Mouse (Mus musculus): ENCODE data around the gene Rps10. TPM values are rescaled to one million over a fixed set of nuclear protein-coding genes. Genes with fewer than 3 reads are reported as not detected.

Gene Rps10
- polyA plus RNA-seq, 1 experiment = 1,319 TPM

DNA sequence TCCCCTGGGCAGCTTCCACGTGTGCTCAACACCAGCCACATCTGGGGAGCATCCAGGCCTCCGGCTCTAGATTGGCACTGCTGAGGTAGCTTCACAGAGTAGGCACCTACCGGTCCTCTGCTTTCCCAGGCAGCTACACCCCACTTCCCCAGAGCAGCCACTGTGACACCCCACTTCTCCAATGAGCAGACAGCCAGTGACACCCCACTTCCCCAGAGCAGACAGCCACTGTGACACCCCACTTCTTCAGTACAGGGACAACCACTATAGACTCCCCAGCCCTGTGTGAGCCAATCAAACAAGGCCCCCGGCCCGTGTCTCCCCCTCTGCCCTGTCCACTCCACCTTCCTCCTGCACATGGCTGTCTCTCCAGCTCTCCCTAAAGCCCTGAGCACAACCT, 24.5 kb downstream of the Rps10 start:
- Histone ChIP-seq H3K4me3 (ENCODE audit: extremely low read depth, insufficient read depth, insufficient read length) (no peak overlapping the region), H3K36me3 (ENCODE audit: control insufficient read depth, insufficient read depth, low read length) (no peaks in the 10 kb centered on the region), H3K4me1 (ENCODE audit: control insufficient read depth, insufficient read depth, insufficient read length) (peaks cover 14% of the 10 kb centered on the region; the same call in 1 of the 2 replicates), H3K27ac (ENCODE audit: insufficient read depth, low read length) (no peak overlapping the region), H3K27me3 (ENCODE audit: control insufficient read depth, insufficient read depth, low read length) (no peaks in the 10 kb centered on the region)
- 48% methylated on average over 5 of the region's 5 CpGs for WGBS
- TF ChIP-seq POLR2A (IDR thresholded peaks at IDR 0.05; ENCODE audit: low read depth, low read length) (no peak), CTCF (IDR thresholded peaks at IDR 0.05; ENCODE audit: extremely low read depth, insufficient read depth, insufficient read length, insufficient replicate concordance) (no peak)
- DNase-seq (ENCODE audit: low read depth in 1 of 2, low spot score in 2 of 2) = no peak

GRCm38 (mm10) chr17:27611519-27611884, 25.0 kb downstream of the Rps10 start:
- Histone ChIP-seq H3K27ac (ENCODE audit: insufficient read depth, low read length) (no peak overlapping the region), H3K36me3 (ENCODE audit: control insufficient read depth, insufficient read depth, low read length) (no peaks in the 10 kb centered on the region), H3K4me3 (ENCODE audit: extremely low read depth, insufficient read depth, insufficient read length) (no peak overlapping the region), H3K4me1 (ENCODE audit: control insufficient read depth, insufficient read depth, insufficient read length) (peaks cover 14% of the 10 kb centered on the region; the same call in 1 of the 2 replicates), H3K27me3 (ENCODE audit: control insufficient read depth, insufficient read depth, low read length) (no peaks in the 10 kb centered on the region)
- TF ChIP-seq POLR2A (IDR thresholded peaks at IDR 0.05; ENCODE audit: low read depth, low read length) (no peak), CTCF (IDR thresholded peaks at IDR 0.05; ENCODE audit: extremely low read depth, insufficient read depth, insufficient read length, insufficient replicate concordance) (no peak)
- DNase-seq (ENCODE audit: low read depth in 1 of 2, low spot score in 2 of 2) = no peak
- WGBS = 49% methylated on average over 3 of the region's 3 CpGs

- WGBS = 67% methylated on average over 10 of the region's 10 CpGs
- no peaks in the 10 kb centered on the region for H3K27me3 ChIP-seq (ENCODE audit: control insufficient read depth, insufficient read depth, low read length)
- H3K27ac ChIP-seq (ENCODE audit: insufficient read depth, low read length) = no peak overlapping the region
- no peak overlapping the region for H3K4me3 ChIP-seq (ENCODE audit: extremely low read depth, insufficient read depth, insufficient read length)
- H3K4me1 ChIP-seq (ENCODE audit: control insufficient read depth, insufficient read depth, insufficient read length) = peaks cover 14% of the 10 kb centered on the region; the same call in 1 of the 2 replicates
- TF ChIP-seq CTCF (IDR thresholded peaks at IDR 0.05; ENCODE audit: extremely low read depth, insufficient read depth, insufficient read length, insufficient replicate concordance) (no peak), POLR2A (IDR thresholded peaks at IDR 0.05; ENCODE audit: low read depth, low read length) (no peak)
- no peaks in the 10 kb centered on the region for H3K36me3 ChIP-seq (ENCODE audit: control insufficient read depth, insufficient read depth, low read length)
- DNase-seq (ENCODE audit: low read depth in 1 of 2, low spot score in 2 of 2) = no peak
Measured at GRCm38 (mm10) chr17:27610679-27611518, 25.6 kb downstream of the Rps10 start.

DNA sequence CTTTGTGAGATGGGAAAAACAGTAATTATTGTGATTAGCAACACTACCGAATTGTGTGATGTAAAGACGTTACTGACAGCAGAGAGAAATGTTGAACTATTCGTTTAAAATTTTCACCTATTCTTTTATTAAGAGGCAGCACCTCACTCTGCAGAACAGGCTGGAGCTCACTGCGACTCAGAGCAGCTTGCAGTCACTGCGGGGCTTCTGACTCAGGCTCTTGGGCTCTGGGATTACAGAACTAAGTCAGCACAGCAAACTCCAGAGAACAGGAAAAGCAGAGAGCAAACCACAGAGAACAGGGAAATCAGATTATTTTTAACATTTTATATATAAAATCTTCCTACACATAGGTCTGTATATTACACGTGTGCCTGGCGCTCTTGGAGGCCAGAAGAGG, 26.9 kb downstream of the Rps10 start:
- no peaks in the 10 kb centered on the region for H3K36me3 ChIP-seq (ENCODE audit: control insufficient read depth, insufficient read depth, low read length)
- H3K27ac ChIP-seq (ENCODE audit: insufficient read depth, low read length) = no peak overlapping the region
- no peak for DNase-seq (ENCODE audit: low read depth in 1 of 2, low spot score in 2 of 2)
- peaks cover 14% of the 10 kb centered on the region; the same call in 1 of the 2 replicates for H3K4me1 ChIP-seq (ENCODE audit: control insufficient read depth, insufficient read depth, insufficient read length)
- WGBS = 89% methylated on average over 7 of the region's 7 CpGs
- H3K4me3 ChIP-seq (ENCODE audit: extremely low read depth, insufficient read depth, insufficient read length) = no peak overlapping the region
- no peak for TF ChIP-seq POLR2A (IDR thresholded peaks at IDR 0.05; ENCODE audit: low read depth, low read length)
- no peak for TF ChIP-seq CTCF (IDR thresholded peaks at IDR 0.05; ENCODE audit: extremely low read depth, insufficient read depth, insufficient read length, insufficient replicate concordance)
- H3K27me3 ChIP-seq (ENCODE audit: control insufficient read depth, insufficient read depth, low read length) = no peaks in the 10 kb centered on the region

DNA sequence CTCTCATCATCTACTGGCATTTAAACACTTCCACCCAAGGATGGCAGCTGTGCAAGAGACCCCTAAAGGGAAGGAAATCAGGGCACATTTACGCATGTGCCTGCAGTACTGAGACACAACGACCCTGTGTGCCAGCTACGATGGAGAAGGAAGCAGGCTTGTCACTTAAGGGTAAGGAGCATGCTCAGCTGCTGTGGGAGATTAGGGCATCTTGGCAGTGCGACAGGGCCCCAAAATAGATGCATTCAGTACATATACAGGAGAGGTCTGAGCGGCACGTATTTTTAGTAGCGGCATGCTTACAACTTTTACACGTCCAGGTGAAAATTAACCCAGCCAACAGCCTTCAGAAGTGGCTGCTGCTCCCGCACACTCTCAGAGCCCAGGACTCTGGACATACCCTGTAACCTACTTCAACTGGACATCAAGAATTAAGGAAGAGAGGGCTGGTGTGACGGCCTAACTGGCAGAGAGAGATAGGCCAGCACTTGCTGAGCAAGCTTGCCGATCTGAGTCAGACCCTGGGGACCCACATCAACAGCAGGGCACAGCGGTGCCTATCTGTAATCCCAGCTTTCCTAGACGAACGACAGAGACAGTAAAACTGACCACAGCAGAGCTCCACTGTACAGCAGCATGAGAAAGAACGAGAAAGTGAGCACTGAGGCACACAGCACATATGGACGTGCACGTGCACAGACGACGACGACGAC, 32.8 kb downstream of the Rps10 start:
- H3K36me3 ChIP-seq (ENCODE audit: control insufficient read depth, insufficient read depth, low read length) = no peaks in the 10 kb centered on the region
- TF ChIP-seq CTCF (IDR thresholded peaks at IDR 0.05; ENCODE audit: extremely low read depth, insufficient read depth, insufficient read length, insufficient replicate concordance) = no peak
- no peak for TF ChIP-seq POLR2A (IDR thresholded peaks at IDR 0.05; ENCODE audit: low read depth, low read length)
- H3K27ac ChIP-seq (ENCODE audit: insufficient read depth, low read length) = no peak overlapping the region

GRCm38 (mm10) chr17:27603036-27603435, 33.4 kb downstream of the Rps10 start:
- DNase-seq (ENCODE audit: low read depth in 1 of 2, low spot score in 2 of 2) = no peak
- TF ChIP-seq CTCF (IDR thresholded peaks at IDR 0.05; ENCODE audit: extremely low read depth, insufficient read depth, insufficient read length, insufficient replicate concordance) = no peak
- TF ChIP-seq POLR2A (IDR thresholded peaks at IDR 0.05; ENCODE audit: low read depth, low read length) = no peak
- no peak overlapping the region for H3K4me3 ChIP-seq (ENCODE audit: extremely low read depth, insufficient read depth, insufficient read length)
- peaks cover 14% of the 10 kb centered on the region; the same call in 1 of the 2 replicates for H3K4me1 ChIP-seq (ENCODE audit: control insufficient read depth, insufficient read depth, insufficient read length)
- H3K36me3 ChIP-seq (ENCODE audit: control insufficient read depth, insufficient read depth, low read length) = no peaks in the 10 kb centered on the region
- WGBS = 89% methylated on average over 2 of the region's 2 CpGs
- H3K27me3 ChIP-seq (ENCODE audit: control insufficient read depth, insufficient read depth, low read length) = no peaks in the 10 kb centered on the region
- no peak overlapping the region for H3K27ac ChIP-seq (ENCODE audit: insufficient read depth, low read length)

More for the DNA sequence above, 32.8 kb downstream of the Rps10 start:
- no peaks in the 10 kb centered on the region for H3K27me3 ChIP-seq (ENCODE audit: control insufficient read depth, insufficient read depth, low read length)
- H3K4me3 ChIP-seq (ENCODE audit: extremely low read depth, insufficient read depth, insufficient read length) = no peak overlapping the region
- H3K4me1 ChIP-seq (ENCODE audit: control insufficient read depth, insufficient read depth, insufficient read length) = peaks cover 8% of the 10 kb centered on the region; the same call in 1 of the 2 replicates
- no peak for DNase-seq (ENCODE audit: low read depth in 1 of 2, low spot score in 2 of 2)
- 55% methylated on average over 21 of the region's 21 CpGs for WGBS
